Mouse (Mus musculus): ENCODE measurements around the gene Tbcd.

GRCm38 (mm10) chr11:121485882-121486281 is 34.1 kb downstream of the Tbcd start:
- TF ChIP-seq CTCF (IDR thresholded peaks at IDR 0.05; ENCODE audit: low read depth, low read length) (no peak), POLR2AphosphoS5 (IDR thresholded peaks at IDR 0.05; ENCODE audit: insufficient replicate concordance, low read depth, low read length) (no peak)
